ENCODE assay signal across 11 mouse cellular contexts in the genomic region with DNA sequence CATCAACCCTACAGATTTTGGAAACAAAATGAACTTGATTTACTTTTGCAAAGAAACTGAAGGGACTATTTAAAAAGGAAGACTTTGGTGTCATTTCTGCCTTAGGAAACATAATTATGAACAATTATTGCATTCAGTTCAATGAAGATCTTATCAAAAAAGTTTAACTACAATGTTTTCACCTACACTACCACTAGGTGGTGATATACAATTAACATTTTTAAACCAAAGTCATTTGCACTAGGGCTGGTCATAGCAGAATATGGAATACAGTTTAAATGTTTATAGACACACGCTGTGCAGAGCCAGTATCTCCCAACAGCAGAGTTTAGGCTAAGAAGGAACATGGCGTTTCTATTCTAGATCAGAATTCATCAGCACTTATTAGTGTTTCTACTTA. TPM values are rescaled to one million over a fixed set of nuclear protein-coding genes. Genes with fewer than 3 reads are reported as not detected.
DNase-seq lines count a peak whose midpoint lies in the region; ATAC-seq and TF ChIP-seq lines count a peak whose summit lies in the region.
"Had no signal": no experiment of that assay in that cellular context is flagged by ENCODE, and none has a peak within 500 bp of the region (broad histone marks: within the 10 kb centered on the region; RNA-seq: fewer than 3 reads in every experiment).

No protein-coding gene starts in this region.

- peak; percentile 17 for DNase-seq in embryo, embryonic 10.5 days (ENCODE audit: low spot score)
- no peak for DNase-seq in embryo, embryonic 9.5 days (ENCODE audit: extremely low spot score)
- peak; percentile 34 for DNase-seq in liver, adult 2 months (ENCODE audit: extremely low read depth, low read depth, low spot score)
- DNase-seq in liver, embryonic 11.5 days (ENCODE audit: low spot score) = no peak
- DNase-seq in MEL (ENCODE audit: low read depth, low spot score) = peak; percentile 38
- no peak for DNase-seq in neural tube, embryonic 10.5 days (ENCODE audit: extremely low spot score, low spot score)
- DNase-seq in cerebellum, postnatal 25 days = no peak
- DNase-seq: cerebellum, postnatal 36 days had no signal

- H3K9ac ChIP-seq in liver, adult 2 months (ENCODE audit: low read depth, low read length) = no peak overlapping the region
- H3K9ac ChIP-seq in liver, embryonic 11.5 days (ENCODE audit: low read depth, low read length) = no peak overlapping the region
- no peak overlapping the region for H3K9ac ChIP-seq in MEL (ENCODE audit: control insufficient read depth, low read depth, low read length, poor library complexity, severe bottlenecking)
- H3K9ac ChIP-seq: stomach, embryonic 15.5 days had no signal

- no peaks in the 10 kb centered on the region for H3K9me3 ChIP-seq in liver, embryonic 11.5 days (ENCODE audit: control insufficient read depth, low read length)
- H3K9me3 ChIP-seq in MEL (replicated peaks; ENCODE audit: insufficient read depth, low read length) = no peaks in the 10 kb centered on the region
- H3K9me3 ChIP-seq: stomach, embryonic 15.5 days had no signal

- WGBS in liver, adult 2 months = 52% methylated on average over 2 of the region's 2 CpGs
- 55% methylated on average over 2 of the region's 2 CpGs for WGBS in liver, embryonic 11.5 days

- TF ChIP-seq RAD21 in MEL (IDR thresholded peaks at IDR 0.05; ENCODE audit: low read depth, low read length) = peak; percentile 46

- TF ChIP-seq CTCF in liver, adult 2 months (IDR thresholded peaks at IDR 0.05; ENCODE audit: low read depth, low read length) = peak; percentile 24; the same call in 1 of the 2 replicates
- TF ChIP-seq CTCF in MEL (IDR thresholded peaks at IDR 0.05 in 2 of 3, conservative IDR thresholded peaks at IDR 0.05 in 1 of 3; ENCODE audit: control insufficient read depth in 1 of 3, insufficient read depth in 1 of 3, low read depth in 2 of 3, low read length in 3 of 3, poor library complexity in 1 of 3, severe bottlenecking in 1 of 3) = peak; percentile 14 to 55 (median 18); a peak in 2 of 6 replicates

- no peak overlapping the region for H3K4me3 ChIP-seq in liver, adult 2 months (ENCODE audit: insufficient read depth, low read depth, low read length)
- H3K4me3 ChIP-seq in liver, embryonic 11.5 days (ENCODE audit: low read depth, low read length) = no peak overlapping the region
- no peak overlapping the region for H3K4me3 ChIP-seq in MEL (ENCODE audit: control insufficient read depth in 1 of 2, insufficient read depth in 1 of 2, low read depth in 2 of 2, low read length in 2 of 2)
- H3K4me3 ChIP-seq: erythroblast, embryonic 14.5 days; stomach, embryonic 15.5 days had no signal

- H3K79me2 ChIP-seq in liver, adult 2 months (ENCODE audit: control insufficient read depth, insufficient read depth, low read length) = no peaks in the 10 kb centered on the region
- H3K79me2 ChIP-seq in MEL (ENCODE audit: control insufficient read depth, insufficient read depth, low read length, poor library complexity) = no peaks in the 10 kb centered on the region

- H3K4me1 ChIP-seq in liver, adult 2 months (ENCODE audit: control insufficient read depth, insufficient read depth, low read length) = no peaks in the 10 kb centered on the region; the same call in 1 of the 2 replicates
- no peaks in the 10 kb centered on the region for H3K4me1 ChIP-seq in liver, embryonic 11.5 days (replicated peaks; ENCODE audit: control insufficient read depth, insufficient read depth, low read length)
- no peaks in the 10 kb centered on the region for H3K4me1 ChIP-seq in MEL (ENCODE audit: control insufficient read depth in 1 of 2, insufficient read depth in 2 of 2, low read length in 2 of 2)
- H3K4me1 ChIP-seq: stomach, embryonic 15.5 days had no signal

- TF ChIP-seq EP300 in MEL (IDR thresholded peaks at IDR 0.05; ENCODE audit: low read depth in 1 of 2, low read length in 2 of 2) = no peak

- peaks cover 2% of the 10 kb centered on the region; the same call in 1 of the 2 replicates for H3K36me3 ChIP-seq in liver, adult 2 months (ENCODE audit: control insufficient read depth, insufficient read depth, low read length)
- H3K36me3 ChIP-seq in liver, embryonic 11.5 days (ENCODE audit: control insufficient read depth, insufficient read depth, low read length) = no peaks in the 10 kb centered on the region
- no peaks in the 10 kb centered on the region for H3K36me3 ChIP-seq in MEL (ENCODE audit: control insufficient read depth in 1 of 2, insufficient read depth in 2 of 2, low read length in 2 of 2)
- H3K36me3 ChIP-seq: stomach, embryonic 15.5 days had no signal

- H3K27me3 ChIP-seq in liver, adult 2 months (ENCODE audit: control insufficient read depth, insufficient read depth, low read length) = no peaks in the 10 kb centered on the region
- no peaks in the 10 kb centered on the region for H3K27me3 ChIP-seq in liver, embryonic 11.5 days (replicated peaks; ENCODE audit: control insufficient read depth, insufficient read depth, low read length)
- no peaks in the 10 kb centered on the region for H3K27me3 ChIP-seq in MEL (ENCODE audit: control insufficient read depth in 1 of 2, insufficient read depth in 2 of 2, low read length in 2 of 2)
- H3K27me3 ChIP-seq: stomach, embryonic 15.5 days had no signal

- no peak for TF ChIP-seq POLR2A in liver, adult 2 months (IDR thresholded peaks at IDR 0.05; ENCODE audit: extremely low read depth, insufficient read depth, low read length)
- no peak for TF ChIP-seq POLR2A in MEL (IDR thresholded peaks at IDR 0.05; ENCODE audit: control insufficient read depth in 1 of 2, insufficient read depth in 1 of 2, low read depth in 1 of 2, low read length in 2 of 2, poor library complexity in 1 of 2)

- ATAC-seq in liver, embryonic 11.5 days (replicated peaks; ENCODE audit: low FRiP score) = no peak
- 0 out of 2 replicates have a peak, but pooled peaks have one; percentile 52 for ATAC-seq in megakaryocyte, adult 5-6 weeks (ENCODE audit: poor library complexity, severe bottlenecking)

- H3K27ac ChIP-seq in liver, adult 2 months (replicated peaks; ENCODE audit: insufficient read depth, low read depth, low read length) = no peak overlapping the region
- no peak overlapping the region for H3K27ac ChIP-seq in liver, embryonic 11.5 days (ENCODE audit: low read depth, low read length)
- H3K27ac ChIP-seq in MEL (ENCODE audit: control insufficient read depth, low read depth, low read length) = no peak overlapping the region
- H3K27ac ChIP-seq: stomach, embryonic 15.5 days had no signal

- H3K4me2 ChIP-seq in liver, embryonic 11.5 days = no peak overlapping the region
- H3K4me2 ChIP-seq: stomach, embryonic 15.5 days had no signal

TF ChIP-seq in MEL, 35 proteins besides CTCF, POLR2A, EP300 and RAD21:
- no peak for TF ChIP-seq ZMIZ1 (IDR thresholded peaks at IDR 0.05; ENCODE audit: low read depth, low read length)
- no peak for TF ChIP-seq TCF12 (IDR thresholded peaks at IDR 0.05; ENCODE audit: low read depth, low read length)
- no peak for TF ChIP-seq MEF2A (IDR thresholded peaks at IDR 0.05; ENCODE audit: extremely low read depth, insufficient replicate concordance, low read depth, low read length, poor library complexity, severe bottlenecking)
- no peak for TF ChIP-seq TAL1 (IDR thresholded peaks at IDR 0.05; ENCODE audit: low read length)
- TF ChIP-seq ETS1 (IDR thresholded peaks at IDR 0.05; ENCODE audit: low read depth, low read length) = no peak
- TF ChIP-seq GATA1 (IDR thresholded peaks at IDR 0.05; ENCODE audit: low read depth, low read length) = peak; percentile 54; the same call in 1 of the 2 replicates
- no peak for TF ChIP-seq ZNF384 (IDR thresholded peaks at IDR 0.05; ENCODE audit: low read depth, low read length)
- TF ChIP-seq MAZ (IDR thresholded peaks at IDR 0.05; ENCODE audit: low read depth, low read length) = no peak
- 0 out of 2 replicates have a peak, but pooled peaks have one; percentile 4 for TF ChIP-seq SMC3 (IDR thresholded peaks at IDR 0.05; ENCODE audit: low read depth, low read length)
- no peak for TF ChIP-seq UBTF (IDR thresholded peaks at IDR 0.05; ENCODE audit: borderline replicate concordance, insufficient read depth, low read depth, low read length)
- TF ChIP-seq POLR2AphosphoS2 (IDR thresholded peaks at IDR 0.05; ENCODE audit: low read length) = no peak
- TF ChIP-seq MAX (IDR thresholded peaks at IDR 0.05; ENCODE audit: low read length) = no peak
- no peak for TF ChIP-seq ELF1 (IDR thresholded peaks at IDR 0.05; ENCODE audit: low read depth, low read length)
- TF ChIP-seq NELFE (IDR thresholded peaks at IDR 0.05; ENCODE audit: low read depth, low read length) = no peak
- no peak for TF ChIP-seq E2F4 (IDR thresholded peaks at IDR 0.05; ENCODE audit: borderline replicate concordance, low read depth, low read length)

RNA-seq across cellular contexts. Expression of a gene that starts 24.5 kb away (rescaled TPM):
- total RNA-seq in liver, adult 2 months (2014; rRNA removed) = 25.5 and 31.1 TPM in 2 replicates
- polyA plus RNA-seq in liver, adult 2 months (2012; rRNA removed) = 29.5 and 39.2 TPM in 2 replicates
- 48.8 and 49.0 TPM in 2 replicates for polyA plus RNA-seq in liver, embryonic 11.5 days (2014; fragmentation: Nextera tagmentation; extraction: Ambion mirVana)
- total RNA-seq in MEL (2012; rRNA removed) = 29.3 and 32.2 TPM in 2 replicates
- 10 to 100 TPM in 1 of 2 experiments, not detected in 1; 50.3 TPM for polyA plus RNA-seq in MEL (2012; ENCODE audit: insufficient read depth in 1 of 2, insufficient read length in 2 of 2, low read depth in 1 of 2, low replicate concordance in 2 of 2, missing spikeins in 1 of 2)
- 18.4 and 25.0 TPM in 2 replicates for total RNA-seq in megakaryocyte, adult 5-6 weeks (2015)
- total RNA-seq in megakaryocyte, adult 5-6 weeks (2017) = 13.3 and 23.3 TPM in 2 replicates

Comparison
In these comparisons a context has a peak if more than half of its experiments do, and no peak if none do; other contexts are left out.
1. DNase-seq: peak in embryo, embryonic 10.5 days (single experiment), liver, adult 2 months (single experiment) and MEL (single experiment); none in embryo, embryonic 9.5 days (single experiment), liver, embryonic 11.5 days (single experiment), neural tube, embryonic 10.5 days (single experiment) and cerebellum, postnatal 25 days (0 of 2).